Mouse (Mus musculus) adrenal gland, adult (tissue): ENCODE results near the gene Sntg2.

ENCODE experiments used
- DNase-seq, 2 experiments: peaks; one replicate each; pipeline ENCODE4 v3.0.0; 2022 to 2023; ENCODE audit warnings: low spot score in 1 of 2; ENCODE audit not compliant: inconsistent age in 2 of 2

The Sntg2 gene

DNA sequence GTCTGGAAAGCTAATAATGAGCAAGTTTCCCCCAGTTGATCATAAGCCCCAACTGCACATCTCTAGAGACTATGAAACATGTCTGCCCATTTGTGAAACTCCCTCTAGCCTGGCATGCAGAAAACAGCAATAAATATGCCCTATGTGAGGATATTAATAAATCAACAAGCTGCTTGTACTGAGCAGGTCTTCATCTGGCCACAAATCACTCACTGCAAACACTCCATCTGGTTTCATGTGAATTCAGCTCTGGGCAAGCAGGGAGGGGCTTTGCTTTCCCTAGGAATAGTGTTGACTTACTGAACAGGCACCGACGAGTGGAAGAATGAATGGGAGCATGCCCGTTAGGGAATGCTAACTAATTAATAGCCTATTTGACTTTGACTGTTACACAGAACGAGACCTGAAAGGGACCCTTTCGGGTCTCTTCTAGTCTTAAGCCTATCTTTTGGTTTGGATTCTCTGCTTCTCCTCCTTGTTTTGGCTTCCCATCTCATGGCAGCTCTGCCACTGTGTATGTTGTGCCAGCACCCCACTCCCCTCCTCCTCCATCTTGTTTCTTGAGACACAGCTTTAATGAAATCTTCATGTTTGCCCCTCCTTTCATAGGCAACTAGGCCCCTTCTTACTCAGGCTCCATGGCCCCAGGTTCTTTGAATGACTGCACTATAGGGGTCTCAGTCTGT, 86.1 kb downstream of the Sntg2 start:
- DNase-seq = no peak

- no peak for DNase-seq
Measured at GRCm38 (mm10) chr12:30283741-30284140, 89.4 kb downstream of the Sntg2 start.

DNA sequence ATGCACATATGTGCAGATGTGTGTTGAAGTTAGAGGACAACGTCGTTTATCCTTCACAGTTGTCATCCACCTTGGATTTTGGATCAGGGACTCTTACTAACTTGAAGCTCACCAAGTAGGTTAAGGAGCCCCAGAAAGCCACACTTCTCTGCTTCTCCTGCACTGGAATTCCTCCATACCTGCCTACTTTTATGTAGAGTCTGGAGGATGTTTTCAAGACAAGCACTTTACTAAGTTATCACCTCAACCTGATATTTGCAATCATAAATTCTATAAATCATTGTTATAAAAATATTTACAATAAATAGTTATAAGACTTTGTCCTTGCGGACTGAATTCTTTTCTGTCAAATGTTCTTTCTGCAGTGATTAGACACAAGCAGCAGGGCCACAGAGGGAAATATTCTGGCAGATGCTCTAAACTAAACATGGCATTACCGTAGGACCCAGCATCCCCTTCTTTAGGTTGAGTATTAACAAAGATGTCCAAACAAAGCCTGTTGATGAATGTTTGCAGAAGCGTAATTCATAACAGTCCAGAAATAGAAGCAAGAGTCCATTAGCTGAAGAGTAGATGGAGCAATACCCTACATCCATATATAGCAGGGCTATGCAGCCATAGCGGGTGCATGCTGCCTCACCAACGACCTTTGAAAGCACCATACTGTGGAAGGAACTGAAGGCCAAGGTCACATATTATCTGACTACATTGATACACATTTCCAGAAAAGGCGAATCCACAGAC, 100.8 kb downstream of the Sntg2 start:
- no peak for DNase-seq

DNA sequence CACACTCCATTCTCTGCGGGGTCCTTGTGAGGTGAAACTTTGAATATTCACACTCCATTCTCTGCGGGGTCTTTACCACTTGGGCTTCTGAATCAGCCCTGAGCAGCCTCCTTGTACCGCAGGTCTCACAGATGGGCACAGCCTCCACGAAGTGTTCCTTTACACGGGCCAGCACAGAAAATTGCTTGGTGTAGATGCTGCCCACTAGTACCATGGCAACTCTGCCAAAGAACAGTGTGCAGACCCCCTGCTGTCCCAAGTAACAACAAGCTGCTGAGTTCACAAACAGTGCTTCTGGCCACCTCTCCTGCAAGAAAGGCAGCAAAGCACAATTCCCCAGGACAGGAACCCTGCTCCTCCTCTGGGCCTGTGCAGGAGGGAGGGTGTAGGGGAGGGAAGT, 109.0 kb downstream of the Sntg2 start:
- no peak for DNase-seq

DNA sequence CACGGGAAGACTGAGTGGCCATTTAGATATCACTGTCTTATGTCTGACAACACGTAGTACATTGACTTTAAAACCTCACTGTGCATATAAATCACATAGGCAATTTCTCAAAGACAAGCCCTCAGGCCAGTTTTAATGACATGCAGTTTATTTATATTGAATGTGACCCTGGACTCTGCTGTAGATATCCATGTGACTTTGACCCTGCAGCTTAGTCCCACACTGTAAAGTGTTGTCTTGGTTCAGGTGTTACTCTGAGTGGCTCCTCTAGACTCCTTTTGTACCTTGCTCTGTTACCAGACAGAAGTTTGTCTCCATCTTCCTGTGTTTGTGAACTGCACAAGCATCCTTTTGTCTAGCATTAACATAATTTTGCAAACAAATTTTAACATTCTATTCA, 112.0 kb downstream of the Sntg2 start:
- no peak for DNase-seq

- no peak for DNase-seq
Measured at GRCm38 (mm10) chr12:30258641-30259040, 114.5 kb downstream of the Sntg2 start.

GRCm38 (mm10) chr12:30257664-30258063, 115.5 kb downstream of the Sntg2 start:
- no peak for DNase-seq

GRCm38 (mm10) chr12:30256207-30256606, 117.0 kb downstream of the Sntg2 start:
- no peak for DNase-seq

- no peak for DNase-seq
Measured at GRCm38 (mm10) chr12:30254581-30254980, 118.6 kb downstream of the Sntg2 start.

GRCm38 (mm10) chr12:30252381-30252780, 120.8 kb downstream of the Sntg2 start:
- no peak for DNase-seq

GRCm38 (mm10) chr12:30251283-30251829, 121.8 kb downstream of the Sntg2 start:
- DNase-seq = no peak

DNA sequence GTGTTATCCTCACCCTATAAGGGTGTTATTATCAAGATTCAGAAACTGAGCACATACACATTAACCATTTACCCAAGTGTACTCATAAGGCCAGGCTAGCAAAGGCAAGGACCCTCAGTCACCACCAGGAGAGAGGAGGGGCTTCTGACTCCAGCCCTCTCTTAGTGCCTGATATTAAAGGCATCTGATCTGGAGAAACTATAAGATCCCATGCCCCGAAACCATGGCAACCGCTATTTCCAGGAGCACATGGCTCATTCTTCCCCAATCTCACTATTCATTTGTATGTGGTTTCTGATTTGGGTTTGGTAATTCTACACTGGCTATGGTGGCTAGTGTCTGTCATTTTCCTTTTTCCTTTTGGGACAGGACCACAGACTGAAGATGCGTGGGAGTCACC, 124.1 kb downstream of the Sntg2 start:
- DNase-seq = no peak

DNA sequence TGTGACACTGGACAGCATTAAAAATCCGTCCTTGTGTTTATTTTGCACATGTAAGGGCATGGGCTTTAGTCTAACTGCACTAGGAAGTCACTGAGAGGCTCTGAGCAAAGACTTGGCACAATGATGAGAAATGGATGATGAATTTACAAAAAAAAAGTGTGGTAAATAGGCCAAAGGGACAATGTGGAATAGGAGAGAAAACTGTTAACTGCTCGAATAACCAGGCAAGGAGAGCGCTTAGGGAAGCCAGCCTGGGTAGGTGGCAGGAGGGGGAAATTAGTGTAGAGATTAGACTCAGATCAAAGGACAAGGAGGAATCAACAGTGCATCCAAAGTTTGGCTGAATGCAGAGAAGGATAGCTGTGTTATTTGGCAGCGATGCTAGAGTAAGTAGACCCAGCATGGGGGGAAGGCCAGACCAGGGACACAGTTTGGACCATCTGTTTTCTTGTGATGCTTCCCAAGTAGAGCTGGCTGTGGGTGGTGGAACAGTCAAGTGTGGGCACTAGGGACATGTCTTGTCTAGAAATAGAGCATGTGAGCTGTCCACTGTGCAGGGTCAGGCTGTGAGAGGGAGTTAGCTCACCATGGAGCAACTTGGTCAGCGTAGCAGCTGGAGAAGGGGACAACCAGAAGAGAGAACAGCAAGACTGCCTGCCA, 126.8 kb downstream of the Sntg2 start:
- no peak for DNase-seq

GRCm38 (mm10) chr12:30244194-30244593, 129.0 kb downstream of the Sntg2 start:
- peak in 1 of 2 experiments; percentile 29 for DNase-seq

DNA sequence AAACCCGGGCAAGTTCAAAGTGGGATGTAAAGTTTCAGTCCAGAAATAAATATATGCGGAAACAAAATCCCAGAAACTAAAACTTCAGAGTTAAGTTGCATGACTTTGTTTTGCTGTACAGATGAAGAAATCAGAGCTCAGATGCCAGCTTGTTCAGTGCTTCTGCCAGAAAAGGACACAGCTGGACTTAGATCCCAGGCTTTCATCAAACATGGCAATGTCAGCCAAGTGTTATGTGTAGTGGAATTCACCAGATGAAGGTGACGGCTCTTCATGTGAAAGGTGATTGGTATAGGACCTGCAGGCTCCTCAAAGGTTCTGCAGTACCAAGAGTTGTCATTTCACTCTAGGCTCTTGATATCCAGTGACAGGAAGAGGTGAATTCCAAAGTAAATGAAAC, 132.3 kb downstream of the Sntg2 start:
- DNase-seq = peak in 1 of 2 experiments; percentile 25

DNA sequence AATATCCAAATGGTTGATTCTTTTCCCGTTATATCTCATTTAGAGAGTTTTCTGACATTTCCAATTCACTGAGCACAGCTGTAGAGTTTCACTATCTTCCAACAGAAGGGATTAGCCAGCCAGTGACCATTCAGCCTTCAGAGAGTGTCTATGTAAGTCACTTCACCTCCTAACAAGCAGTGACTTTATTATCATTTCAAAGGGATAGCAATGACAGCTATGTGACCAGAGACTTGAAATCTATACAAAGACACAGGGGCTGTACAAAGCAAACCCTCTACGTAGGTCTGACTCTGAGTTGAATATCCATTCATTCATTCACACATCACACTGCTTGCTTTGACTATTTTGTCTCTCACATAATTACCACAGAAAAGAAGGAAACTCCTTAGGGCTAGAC, 138.2 kb downstream of the Sntg2 start:
- DNase-seq = no peak

- no peak for DNase-seq
Measured at GRCm38 (mm10) chr12:30228004-30228403, 145.2 kb downstream of the Sntg2 start.

- DNase-seq = no peak
Measured at GRCm38 (mm10) chr12:30226247-30226646, 146.9 kb downstream of the Sntg2 start.

- no peak for DNase-seq
Measured at GRCm38 (mm10) chr12:30216762-30217441, 156.3 kb downstream of the Sntg2 start.

GRCm38 (mm10) chr12:30214761-30215160, 158.4 kb downstream of the Sntg2 start:
- DNase-seq = no peak

- no peak for DNase-seq
Measured at GRCm38 (mm10) chr12:30210388-30210787, 162.8 kb downstream of the Sntg2 start.
